Mouse (Mus musculus) forebrain, embryonic 10.5 days (tissue): ENCODE results near the gene Ptprd. TPM values are rescaled to one million over a fixed set of nuclear protein-coding genes. Genes with fewer than 3 reads are reported as not detected.

Experiments used
- DNase-seq: peaks from one replicate; pipeline ENCODE4 v3.0.0-alpha.2; 2017; ENCODE audit warnings: low spot score; ENCODE audit errors: extremely low spot score
- H3K27ac ChIP-seq: fragments of 300-500 bp; sonication (generic); 2 replicates; pipeline ENCODE4 v1.5.1; 2016; ENCODE audit warnings: mild to moderate bottlenecking
- H3K27me3 ChIP-seq: fragments of 300-500 bp; sonication (generic); 2 replicates; pipeline ENCODE4 v1.6.1; 2016; ENCODE audit warnings: mild to moderate bottlenecking; ENCODE audit not compliant: poor library complexity, severe bottlenecking
- H3K36me3 ChIP-seq: fragments of 300-500 bp; sonication (generic); replicated peaks from 2 replicates; pipeline ENCODE4 v1.6.1; 2016; ENCODE audit warnings: mild to moderate bottlenecking, moderate library complexity
- H3K4me1 ChIP-seq: fragments of 300-500 bp; sonication (generic); 2 replicates; pipeline ENCODE4 v1.6.1; 2016
- H3K4me3 ChIP-seq: fragments of 300-500 bp; sonication (generic); 2 replicates; pipeline ENCODE4 v1.5.1; 2016; ENCODE audit warnings: mild to moderate bottlenecking, moderate library complexity
- H3K9me3 ChIP-seq: fragments of 300-500 bp; sonication (generic); 2 replicates; pipeline ENCODE4 v1.6.1; 2016; ENCODE audit warnings: mild to moderate bottlenecking, moderate library complexity
- WGBS: fragments of 180-500 bp; shearing (Covaris S2); methylation state at CpG from one replicate; pipeline ENCODE4 v1.1.7; 2016; 5-methylcytosine and 5-hydroxymethylcytosine counted together
- polyA plus RNA-seq: library from polyadenylated mRNA; unstranded; fragments of >200 nt; fragmentation: Nextera tagmentation; extraction: Ambion mirVana; gene quantifications from 2 replicates; pipeline ENCODE4 v1.2.1, GENCODE M21; 2016

Gene Ptprd
- polyA plus RNA-seq, 1 experiment from 2014 or later = 12.2 TPM

DNA sequence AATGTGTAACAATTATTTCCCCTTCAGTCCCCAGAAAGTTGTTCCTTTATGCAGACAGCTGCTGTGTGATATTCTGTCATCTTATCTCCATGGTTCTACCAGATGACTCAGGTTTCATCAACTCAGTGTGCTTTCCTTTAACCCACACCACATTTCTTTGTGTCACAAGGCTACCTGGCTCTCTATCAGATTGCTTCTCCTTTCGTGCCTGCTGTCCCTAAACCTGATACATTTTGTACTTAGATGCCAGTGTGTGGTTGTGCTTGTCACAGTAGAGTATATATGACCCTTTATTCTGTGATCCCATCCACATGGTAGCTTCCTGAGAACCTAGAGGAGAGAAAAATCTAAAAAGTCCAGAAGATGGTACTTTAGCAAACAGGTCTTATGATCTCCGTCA is 1445.3 kb downstream of the Ptprd start:
- H3K27ac ChIP-seq = no peak overlapping the region
- no peaks in the 10 kb centered on the region for H3K36me3 ChIP-seq
- H3K4me3 ChIP-seq = no peak overlapping the region
- WGBS = 77% methylated on average over 2 of the region's 2 CpGs
- DNase-seq = no peak
- H3K9me3 ChIP-seq = no peaks in the 10 kb centered on the region
- no peaks in the 10 kb centered on the region for H3K4me1 ChIP-seq
- H3K27me3 ChIP-seq = no peaks in the 10 kb centered on the region

DNA sequence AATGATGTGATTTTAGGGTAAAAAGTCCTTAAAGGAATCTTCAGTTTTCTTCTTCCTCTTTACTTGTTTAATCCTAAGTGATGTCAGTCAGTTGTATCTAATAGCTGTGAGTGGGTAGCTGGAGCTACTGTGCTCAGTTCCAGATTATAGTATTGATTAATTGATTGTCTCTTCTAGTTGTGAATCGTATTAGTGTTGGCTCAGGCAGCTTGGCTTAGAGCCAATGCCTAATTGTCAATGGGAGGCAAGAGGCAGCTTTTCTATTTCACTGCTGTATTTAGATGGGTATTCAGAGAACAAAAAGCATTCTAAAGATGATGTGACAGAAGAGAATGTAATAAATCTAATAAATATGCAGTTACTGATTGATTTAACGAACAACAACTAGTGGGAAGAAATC is 1461.1 kb downstream of the Ptprd start:
- Histone ChIP-seq H3K27me3 (no peaks in the 10 kb centered on the region), H3K9me3 (no peaks in the 10 kb centered on the region), H3K4me1 (no peaks in the 10 kb centered on the region), H3K36me3 (no peaks in the 10 kb centered on the region), H3K4me3 (no peak overlapping the region), H3K27ac (no peak overlapping the region)
- no peak for DNase-seq
- WGBS = 80% methylated on average over 2 of the region's 2 CpGs

DNA sequence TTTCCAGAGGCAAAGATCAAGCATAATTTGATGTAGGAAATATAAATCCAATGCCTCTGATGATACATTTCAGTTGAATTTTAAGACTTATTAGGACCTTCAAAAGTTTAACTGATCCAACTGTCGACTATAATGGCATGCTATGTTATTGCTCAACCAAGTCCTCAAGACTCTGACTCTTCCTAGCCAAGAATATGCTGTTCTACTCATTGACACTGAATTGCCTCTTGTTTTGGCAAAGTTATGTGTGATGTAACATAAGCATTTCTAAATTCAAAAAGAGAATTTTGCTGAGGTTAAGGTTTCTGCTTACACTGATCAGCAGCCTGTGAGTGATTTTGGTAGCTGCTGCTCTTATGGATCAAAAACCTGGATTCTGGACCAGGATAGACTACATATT is 1475.9 kb downstream of the Ptprd start:
- H3K4me3 ChIP-seq = no peak overlapping the region
- H3K27me3 ChIP-seq = no peaks in the 10 kb centered on the region
- no peak for DNase-seq
- WGBS = 74% methylated on average over 1 of the region's 1 CpGs
- no peak overlapping the region for H3K27ac ChIP-seq
- no peaks in the 10 kb centered on the region for H3K9me3 ChIP-seq
- no peaks in the 10 kb centered on the region for H3K4me1 ChIP-seq
- H3K36me3 ChIP-seq = no peaks in the 10 kb centered on the region

DNA sequence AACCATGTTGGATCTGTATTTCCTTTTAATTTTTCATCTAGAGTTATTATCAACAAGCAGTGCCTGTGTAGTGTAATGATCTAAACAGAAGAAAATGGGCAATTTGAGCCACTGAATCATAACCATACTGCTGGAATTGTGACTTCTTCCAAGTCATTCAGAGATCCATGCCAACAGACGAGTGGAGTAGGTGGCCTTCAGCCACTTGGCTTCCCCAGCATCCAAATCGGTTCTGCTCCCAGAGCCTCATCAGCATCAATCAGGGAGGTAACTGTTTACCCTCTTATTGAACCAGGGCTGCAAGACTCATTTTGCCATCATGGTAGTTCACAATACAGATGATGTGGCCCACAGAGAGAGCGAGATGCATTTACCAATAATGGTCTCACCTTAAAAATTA is 1536.0 kb downstream of the Ptprd start:
- Histone ChIP-seq H3K9me3 (no peaks in the 10 kb centered on the region), H3K27me3 (no peaks in the 10 kb centered on the region), H3K4me1 (no peaks in the 10 kb centered on the region), H3K4me3 (no peak overlapping the region), H3K36me3 (no peaks in the 10 kb centered on the region), H3K27ac (no peak overlapping the region)
- WGBS = 84% methylated on average over 3 of the region's 3 CpGs
- no peak for DNase-seq

DNA sequence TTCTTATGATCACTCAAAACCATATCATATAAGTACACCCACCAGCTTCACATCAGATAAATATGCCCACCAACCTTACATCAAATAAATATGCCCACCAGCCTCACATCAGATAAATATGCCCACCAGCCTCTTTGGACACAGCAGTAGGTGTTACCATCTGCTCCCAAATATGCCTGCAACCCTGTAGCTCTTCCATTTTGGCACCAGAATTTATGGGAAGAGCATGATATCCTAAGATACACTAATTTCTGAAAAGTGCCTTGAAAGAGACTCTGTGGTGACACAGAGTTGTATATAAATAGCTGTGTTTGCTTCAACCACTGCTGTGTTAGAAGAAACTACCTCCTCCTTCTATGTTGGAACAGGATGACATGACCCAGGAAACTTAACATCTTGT is 1538.5 kb downstream of the Ptprd start:
- Histone ChIP-seq H3K4me1 (no peaks in the 10 kb centered on the region), H3K27ac (no peak overlapping the region), H3K9me3 (no peaks in the 10 kb centered on the region), H3K4me3 (no peak overlapping the region), H3K36me3 (no peaks in the 10 kb centered on the region), H3K27me3 (no peaks in the 10 kb centered on the region)
- no peak for DNase-seq

DNA sequence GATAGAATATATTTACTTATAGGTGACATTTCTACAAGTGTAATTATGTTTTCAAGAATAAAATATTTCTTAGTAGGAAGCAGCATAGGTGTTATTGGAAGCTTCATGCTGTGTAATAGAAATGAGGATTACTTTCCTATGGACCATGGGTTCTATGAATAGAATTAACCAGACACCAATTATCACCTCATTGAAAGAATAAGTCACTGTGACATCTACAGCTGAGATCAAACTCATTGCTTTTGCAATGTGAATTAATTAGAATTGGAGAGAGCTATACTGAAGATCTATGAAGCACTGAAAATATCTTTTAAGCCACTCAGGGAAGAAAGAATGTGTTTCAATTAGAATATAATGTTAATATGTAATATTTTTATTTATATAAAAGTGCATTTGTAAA is 1539.1 kb downstream of the Ptprd start:
- no peaks in the 10 kb centered on the region for H3K9me3 ChIP-seq
- no peaks in the 10 kb centered on the region for H3K4me1 ChIP-seq
- H3K36me3 ChIP-seq = no peaks in the 10 kb centered on the region
- H3K27me3 ChIP-seq = no peaks in the 10 kb centered on the region
- no peak overlapping the region for H3K4me3 ChIP-seq
- no peak for DNase-seq
- H3K27ac ChIP-seq = no peak overlapping the region

DNA sequence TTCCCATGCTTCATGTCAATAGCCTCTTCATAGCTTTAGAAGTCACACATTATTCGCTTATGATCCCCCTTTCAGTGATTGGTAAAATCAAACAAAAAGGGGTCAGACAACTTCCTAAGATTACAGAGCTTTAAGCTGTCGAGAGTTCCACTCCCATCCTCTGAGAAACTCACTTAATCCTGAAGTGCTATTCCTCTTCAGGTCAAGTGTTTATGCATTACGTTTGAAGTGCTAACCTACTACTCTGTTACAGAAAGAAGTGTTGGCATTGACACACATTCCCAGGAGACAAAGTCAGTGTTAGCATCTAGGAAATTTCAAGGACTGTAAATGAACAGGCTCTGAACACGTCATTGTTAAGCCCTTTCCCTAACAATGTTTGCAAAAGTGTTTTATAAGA is 1550.0 kb downstream of the Ptprd start:
- DNase-seq = no peak
- Histone ChIP-seq H3K4me3 (no peak overlapping the region), H3K9me3 (no peaks in the 10 kb centered on the region), H3K27me3 (no peaks in the 10 kb centered on the region), H3K36me3 (no peaks in the 10 kb centered on the region), H3K27ac (no peak overlapping the region), H3K4me1 (no peaks in the 10 kb centered on the region)
- WGBS = 70% methylated on average over 4 of the region's 4 CpGs

DNA sequence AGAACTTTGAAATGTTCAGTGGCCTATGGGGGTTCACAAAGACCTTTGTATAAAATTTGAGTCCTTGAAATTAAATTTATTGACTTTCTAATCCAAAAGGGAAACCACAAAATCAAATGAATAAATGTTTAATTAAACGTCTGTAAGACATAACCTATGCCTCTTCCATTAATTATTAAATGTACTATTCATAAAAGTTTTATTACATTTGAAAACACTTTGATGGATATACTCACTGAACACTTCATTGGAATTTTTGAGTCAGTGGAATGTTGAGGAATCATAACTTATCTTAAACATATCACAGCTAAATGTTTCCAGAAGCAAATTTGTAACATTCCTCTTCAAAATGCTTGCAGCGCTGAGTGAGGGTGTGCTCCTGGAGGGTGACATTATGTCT is 1551.6 kb downstream of the Ptprd start:
- no peak for DNase-seq
- Histone ChIP-seq H3K4me3 (no peak overlapping the region), H3K36me3 (no peaks in the 10 kb centered on the region), H3K9me3 (no peaks in the 10 kb centered on the region), H3K4me1 (no peaks in the 10 kb centered on the region), H3K27ac (no peak overlapping the region), H3K27me3 (no peaks in the 10 kb centered on the region)
- WGBS = 89% methylated on average over 2 of the region's 2 CpGs

DNA sequence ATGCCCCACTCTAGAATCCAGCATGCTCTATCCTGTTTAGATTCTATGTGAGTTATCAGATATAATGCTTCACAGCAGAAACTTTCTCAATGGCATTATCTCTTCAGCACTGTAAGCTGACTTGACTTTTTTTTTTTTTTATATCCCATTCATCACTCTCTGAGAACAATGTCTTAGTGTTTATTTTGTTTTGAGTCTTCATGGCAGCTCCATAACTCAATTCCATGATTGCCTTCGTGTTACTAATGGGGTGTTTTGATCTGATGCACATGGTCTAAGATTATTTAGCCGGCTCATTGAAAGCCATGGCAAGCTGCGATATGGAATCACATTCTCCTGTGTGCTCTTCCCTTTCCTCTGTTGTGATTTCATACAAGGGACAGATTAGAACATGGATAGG is 1555.0 kb downstream of the Ptprd start:
- Histone ChIP-seq H3K36me3 (no peaks in the 10 kb centered on the region), H3K27me3 (no peaks in the 10 kb centered on the region), H3K27ac (no peak overlapping the region), H3K4me1 (no peaks in the 10 kb centered on the region), H3K4me3 (no peak overlapping the region), H3K9me3 (no peaks in the 10 kb centered on the region)
- 90% methylated on average over 3 of the region's 3 CpGs for WGBS
- DNase-seq = no peak

DNA sequence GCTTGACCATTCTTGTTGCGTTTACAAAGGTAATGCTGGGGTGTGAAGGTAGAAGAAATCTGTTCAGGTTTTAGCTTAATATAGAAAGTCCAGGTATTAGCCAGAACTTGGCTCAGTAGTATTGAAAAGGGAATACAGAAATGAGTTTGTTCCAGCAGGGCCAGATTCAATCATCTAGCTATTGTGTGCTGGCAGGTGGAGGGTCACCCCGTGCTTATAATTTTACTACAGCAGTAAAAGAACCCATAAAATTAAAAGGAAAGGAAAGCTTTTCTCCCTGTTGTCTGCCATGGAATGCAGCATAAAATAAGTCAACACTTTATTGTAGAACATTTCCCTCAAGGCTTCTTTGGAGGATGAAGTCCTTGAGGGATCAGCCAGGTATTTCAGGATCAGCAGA is 1558.8 kb downstream of the Ptprd start:
- DNase-seq = no peak
- Histone ChIP-seq H3K36me3 (no peaks in the 10 kb centered on the region), H3K9me3 (no peaks in the 10 kb centered on the region), H3K4me3 (no peak overlapping the region), H3K27ac (no peak overlapping the region), H3K4me1 (no peaks in the 10 kb centered on the region), H3K27me3 (no peaks in the 10 kb centered on the region)
- WGBS = 93% methylated on average over 2 of the region's 2 CpGs

DNA sequence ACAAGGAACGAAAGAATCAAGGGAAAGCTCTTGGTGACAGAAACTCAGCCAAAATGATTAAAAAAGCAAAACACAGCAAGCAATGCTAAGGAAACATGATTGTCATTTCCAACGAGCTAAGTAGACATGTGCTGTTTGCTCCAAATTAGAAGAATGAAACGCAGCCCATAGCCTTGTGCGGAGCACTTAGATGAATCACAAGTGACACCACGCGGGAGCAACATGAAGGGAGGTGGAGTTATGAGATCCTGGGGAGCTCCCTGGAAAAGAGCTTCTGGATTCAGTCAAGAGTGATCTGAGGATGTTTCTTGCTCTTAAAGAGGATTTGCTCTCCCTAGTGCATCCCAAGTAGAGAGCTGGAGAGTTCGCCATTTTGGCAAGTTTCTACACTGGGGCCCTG is 1590.0 kb downstream of the Ptprd start:
- WGBS = 87% methylated on average over 7 of the region's 7 CpGs
- no peaks in the 10 kb centered on the region for H3K36me3 ChIP-seq
- no peaks in the 10 kb centered on the region for H3K27me3 ChIP-seq
- peaks cover 10% of the 10 kb centered on the region for H3K4me1 ChIP-seq
- H3K27ac ChIP-seq = no peak overlapping the region
- no peaks in the 10 kb centered on the region for H3K9me3 ChIP-seq
- DNase-seq = no peak
- no peak overlapping the region for H3K4me3 ChIP-seq

DNA sequence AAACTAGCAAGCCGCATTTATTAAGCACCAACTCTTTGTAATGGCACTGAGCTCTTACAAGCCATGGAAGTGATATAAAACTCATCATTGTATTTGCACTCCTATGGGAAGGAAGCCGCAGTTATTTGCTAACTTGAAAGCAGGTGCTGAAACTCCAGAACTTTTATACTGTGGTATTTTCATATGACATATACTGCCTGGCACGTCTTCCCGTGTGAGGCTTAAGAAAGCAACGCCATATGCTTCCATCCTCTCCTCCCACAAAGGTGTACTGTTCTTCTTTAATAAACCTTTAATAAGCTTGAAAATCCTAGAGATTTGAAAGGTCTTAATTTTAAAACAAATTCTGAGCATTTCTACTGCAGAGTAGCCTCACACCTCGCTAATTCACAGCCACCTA is 1595.1 kb downstream of the Ptprd start:
- no peak overlapping the region for H3K4me3 ChIP-seq
- no peaks in the 10 kb centered on the region for H3K27me3 ChIP-seq
- H3K9me3 ChIP-seq = no peaks in the 10 kb centered on the region
- no peak overlapping the region for H3K27ac ChIP-seq
- DNase-seq = no peak
- H3K4me1 ChIP-seq = no peaks in the 10 kb centered on the region
- WGBS = 90% methylated on average over 6 of the region's 6 CpGs
- H3K36me3 ChIP-seq = no peaks in the 10 kb centered on the region

DNA sequence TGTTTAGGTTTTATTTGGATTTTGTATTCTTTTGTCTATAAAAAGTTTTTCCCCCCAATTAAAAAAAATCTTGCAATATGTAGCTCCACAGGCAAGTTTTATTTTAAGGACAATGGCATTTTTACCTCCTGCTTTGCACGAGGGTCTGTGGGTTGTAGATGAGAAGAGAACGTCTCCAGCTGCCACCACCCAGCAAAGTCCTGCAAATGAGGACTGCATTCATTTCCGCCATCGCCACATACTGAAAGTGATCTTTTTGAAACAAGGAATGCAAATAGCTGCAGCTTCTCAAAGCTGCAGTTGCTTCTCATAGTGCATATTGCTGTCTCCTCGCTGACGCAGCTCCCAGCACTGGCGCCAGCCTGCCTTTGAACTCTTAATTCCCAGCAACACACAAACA is 1603.5 kb downstream of the Ptprd start:
- no peaks in the 10 kb centered on the region for H3K27me3 ChIP-seq
- WGBS = 53% methylated on average over 7 of the region's 7 CpGs
- no peaks in the 10 kb centered on the region for H3K9me3 ChIP-seq
- H3K4me1 ChIP-seq = peaks cover 8% of the 10 kb centered on the region; the same call in 1 of the 2 replicates
- H3K27ac ChIP-seq = no peak overlapping the region
- H3K36me3 ChIP-seq = no peaks in the 10 kb centered on the region
- no peak overlapping the region for H3K4me3 ChIP-seq
- no peak for DNase-seq

DNA sequence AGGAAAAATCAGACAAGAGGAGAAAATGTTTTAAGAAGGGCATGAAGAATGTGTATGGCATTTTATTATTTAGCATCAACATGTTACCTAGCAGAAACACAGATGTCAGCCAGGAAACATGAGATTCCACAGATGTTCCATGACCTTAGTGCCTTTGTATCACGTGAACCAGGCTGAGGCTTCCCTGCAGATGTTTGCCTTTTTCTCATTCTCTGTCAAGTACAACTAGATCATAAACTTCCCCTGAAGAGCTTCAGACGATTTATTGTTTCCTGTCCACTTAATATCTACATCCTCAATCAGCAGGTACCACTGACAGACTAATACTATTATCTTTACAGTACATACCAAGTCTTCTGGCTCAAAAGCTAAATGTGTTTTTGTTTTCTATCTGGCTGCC is 1605.0 kb downstream of the Ptprd start:
- Histone ChIP-seq H3K27ac (no peak overlapping the region), H3K27me3 (no peaks in the 10 kb centered on the region), H3K36me3 (no peaks in the 10 kb centered on the region), H3K9me3 (no peaks in the 10 kb centered on the region), H3K4me3 (no peak overlapping the region), H3K4me1 (peaks cover 8% of the 10 kb centered on the region; the same call in 1 of the 2 replicates)
- 78% methylated on average over 2 of the region's 2 CpGs for WGBS
- DNase-seq = no peak
